Mouse (Mus musculus) hindbrain, embryonic 11.5 days (tissue): ENCODE measurements around the gene Zscan29. TPM values are rescaled to one million over a fixed set of nuclear protein-coding genes. Genes with fewer than 3 reads are reported as not detected.

ENCODE experiments used
- ATAC-seq: fragments of 200-750 bp; cut with Nextera tagmentation; 2 replicates; pipeline ENCODE4 v1.8.0; 2017; ENCODE audit warnings: mild to moderate bottlenecking, moderate TSS enrichment, moderate library complexity; ENCODE audit not compliant: low FRiP score
- DNase-seq: peaks from one replicate; pipeline ENCODE4 v3.0.0-alpha.2; 2015; ENCODE audit warnings: low spot score
- H3K27ac ChIP-seq: fragments of 300-500 bp; sonication (generic); 2 replicates; pipeline ENCODE4 v1.5.1; 2014; ENCODE audit warnings: mild to moderate bottlenecking, low read depth, low read length
- H3K27me3 ChIP-seq: fragments of 300-500 bp; sonication (generic); 2 replicates; pipeline ENCODE4 v1.6.1; 2014; ENCODE audit warnings: mild to moderate bottlenecking, low read length, moderate library complexity, mixed read lengths; ENCODE audit not compliant: control insufficient read depth, insufficient read depth
- H3K36me3 ChIP-seq: fragments of 300-500 bp; sonication (generic); 2 replicates; pipeline ENCODE4 v1.6.1; 2014; ENCODE audit warnings: mild to moderate bottlenecking, low read length, moderate library complexity, mixed read lengths; ENCODE audit not compliant: control insufficient read depth, insufficient read depth
- H3K4me1 ChIP-seq: fragments of 300-500 bp; sonication (generic); replicated peaks from 2 replicates; pipeline ENCODE4 v1.6.1; 2014; ENCODE audit warnings: low read length, mixed read lengths; ENCODE audit not compliant: control insufficient read depth, insufficient read depth
- H3K4me2 ChIP-seq: fragments of 300-500 bp; sonication (generic); replicated peaks from 2 replicates; pipeline ENCODE4 v1.6.1; 2014; ENCODE audit warnings: mild to moderate bottlenecking, low read depth, low read length
- H3K4me3 ChIP-seq: fragments of 300-500 bp; sonication (generic); 2 replicates; pipeline ENCODE4 v1.5.1; 2014; ENCODE audit warnings: low read depth, low read length
- H3K9ac ChIP-seq: fragments of 300-500 bp; sonication (generic); 2 replicates; pipeline ENCODE4 v1.6.1; 2014; ENCODE audit warnings: low read depth, low read length
- H3K9me3 ChIP-seq: fragments of 300-500 bp; sonication (generic); 2 replicates; pipeline ENCODE4 v1.6.1; 2016; ENCODE audit warnings: low read length; ENCODE audit not compliant: control insufficient read depth
- WGBS: fragments of 180-500 bp; shearing (Covaris S2); extraction: QIAGEN DNeasy Blood & Tissue Kit; methylation state at CpG from one replicate; pipeline ENCODE4 v1.1.7; 2014; 5-methylcytosine and 5-hydroxymethylcytosine counted together
- polyA plus RNA-seq: library from polyadenylated mRNA; unstranded; fragments of >200 nt; fragmentation: Nextera tagmentation; extraction: Ambion mirVana; gene quantifications from 2 replicates; pipeline ENCODE4 v1.2.1, GENCODE M21; 2014

The Zscan29 gene
- 12.3 and 13.7 TPM in 2 replicates for polyA plus RNA-seq

DNA sequence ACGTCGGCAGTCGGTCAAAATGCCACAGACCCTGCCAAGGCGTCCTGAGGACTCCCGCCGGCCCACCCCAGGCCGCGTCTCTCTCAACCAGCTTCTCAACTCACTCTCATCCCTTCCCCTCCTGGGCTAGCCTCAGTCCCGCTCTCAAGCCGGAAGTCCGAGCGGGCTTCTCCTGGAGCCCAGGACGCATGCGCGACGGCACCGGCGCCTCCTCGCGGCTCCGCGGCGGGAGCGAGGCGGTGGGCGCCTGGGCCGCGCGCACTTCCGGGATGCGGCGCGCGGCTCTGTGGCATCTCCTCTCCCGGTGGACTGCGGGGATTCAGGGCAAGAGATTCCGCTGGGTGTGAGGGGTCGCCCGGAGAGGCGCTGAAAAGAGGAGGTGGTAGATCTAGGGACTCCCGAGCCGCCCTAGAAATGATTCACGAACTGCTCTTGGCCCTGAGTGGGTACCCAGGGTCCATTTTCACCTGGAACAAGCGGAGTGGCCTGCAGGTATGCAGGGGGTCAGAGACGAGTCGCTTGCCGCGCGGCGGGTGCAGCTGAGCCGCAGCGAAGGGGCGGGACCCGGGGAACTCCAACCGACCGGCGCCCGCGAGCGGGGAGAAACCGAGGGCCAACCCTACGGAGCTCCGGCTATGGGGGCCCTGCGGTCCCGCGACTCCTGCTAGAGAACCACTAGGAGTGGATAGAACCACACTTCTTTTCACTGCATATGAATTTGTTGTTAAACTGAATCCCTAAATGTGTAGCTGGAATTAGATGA lies at the start of gene Zscan29:
Zscan29 (minus strand) TSS at position 146 of the 763 bp plus-strand sequence.
- ATAC-seq (peak; percentile 97), DNase-seq (peak; percentile 95)
- H3K4me1 ChIP-seq, result peaks cover 11% of the 10 kb centered on the region
- 0 out of 2 replicates have a peak, but pooled peaks cover 2% of the 10 kb centered on the region for H3K36me3 ChIP-seq
- peak within 1 kb of the TSS; percentile 89 for H3K4me2 ChIP-seq
- no peaks in the 10 kb centered on the region for H3K9me3 ChIP-seq
- WGBS, result under 1% methylated on average over 63 of the region's 66 CpGs
- peak within 1 kb of the TSS; percentile 70 for H3K27ac ChIP-seq
- peak within 1 kb of the TSS; percentile 60 for H3K9ac ChIP-seq
- H3K4me3 ChIP-seq, result peak within 1 kb of the TSS; percentile 52
- no peaks in the 10 kb centered on the region for H3K27me3 ChIP-seq

- no peak overlapping the region for H3K9ac ChIP-seq
- no peak overlapping the region for H3K4me3 ChIP-seq
- no peak overlapping the region for H3K27ac ChIP-seq
- no peaks in the 10 kb centered on the region for H3K9me3 ChIP-seq
- no peaks in the 10 kb centered on the region for H3K4me1 ChIP-seq
- no peaks in the 10 kb centered on the region for H3K27me3 ChIP-seq
- ATAC-seq, result no peak
- no peak overlapping the region for H3K4me2 ChIP-seq
- DNase-seq, result no peak
- peaks cover 8% of the 10 kb centered on the region for H3K36me3 ChIP-seq
Measured at GRCm38 (mm10) chr2:121219994-121220393, 49.1 kb upstream of the Zscan29 start.

DNA sequence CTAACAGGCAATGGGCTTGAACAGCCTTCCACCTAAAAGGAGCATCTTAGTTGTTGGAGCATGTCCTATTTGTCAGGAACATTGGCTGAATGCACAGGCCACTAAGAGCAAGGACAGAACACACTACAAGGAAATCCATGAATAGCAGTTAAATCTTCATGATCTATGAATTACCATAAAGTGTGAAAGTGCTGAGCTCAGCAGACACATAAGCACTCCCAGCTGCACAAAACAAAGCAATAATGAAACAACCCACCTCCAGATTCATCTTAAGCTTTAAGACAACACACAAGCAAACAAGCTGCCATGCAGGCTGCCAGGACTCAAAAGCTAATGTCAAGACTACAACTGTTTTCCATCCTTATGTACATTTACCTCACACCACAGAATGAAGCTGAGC lies 48.3 kb upstream of the Zscan29 start:
- Histone ChIP-seq H3K36me3 (peaks cover 8% of the 10 kb centered on the region), H3K4me1 (no peaks in the 10 kb centered on the region)
- no peak for ATAC-seq

DNA sequence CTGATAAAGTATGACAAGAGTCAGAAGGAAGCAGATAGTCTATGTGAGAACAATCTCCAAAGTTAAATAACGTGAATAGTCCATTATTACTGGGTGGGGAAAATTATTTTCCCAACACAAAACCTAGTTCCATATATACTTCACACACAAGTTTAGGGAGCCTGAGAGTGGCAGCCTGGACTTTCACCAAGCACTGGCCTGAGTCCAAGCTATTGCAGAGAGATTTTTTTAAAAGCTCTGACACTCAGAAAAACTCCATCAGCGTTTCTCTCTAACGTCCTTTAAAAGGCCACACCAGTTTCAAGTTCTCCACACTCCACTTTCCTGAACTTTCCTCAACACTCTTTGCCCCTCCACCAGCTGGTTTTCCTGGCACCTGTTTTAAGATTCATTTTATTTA lies 43.6 kb upstream of the Zscan29 start:
- H3K4me3 ChIP-seq, result no peak overlapping the region
- H3K9me3 ChIP-seq, result no peaks in the 10 kb centered on the region
- WGBS, result 89% methylated on average over 3 of the region's 3 CpGs
- no peak overlapping the region for H3K4me2 ChIP-seq
- no peak overlapping the region for H3K27ac ChIP-seq
- peaks cover 7% of the 10 kb centered on the region for H3K36me3 ChIP-seq
- no peaks in the 10 kb centered on the region for H3K4me1 ChIP-seq
- DNase-seq (no peak), ATAC-seq (no peak)
- H3K9ac ChIP-seq, result no peak overlapping the region
- H3K27me3 ChIP-seq, result no peaks in the 10 kb centered on the region

More for the DNA sequence above, 48.3 kb upstream of the Zscan29 start:
- Histone ChIP-seq H3K9ac (no peak overlapping the region), H3K4me3 (no peak overlapping the region), H3K27me3 (no peaks in the 10 kb centered on the region), H3K9me3 (no peaks in the 10 kb centered on the region), H3K4me2 (no peak overlapping the region), H3K27ac (no peak overlapping the region)
- no peak for DNase-seq

GRCm38 (mm10) chr2:121206541-121206940 lies 35.6 kb upstream of the Zscan29 start:
- Histone ChIP-seq H3K27ac (no peak overlapping the region), H3K36me3 (peaks cover 19% of the 10 kb centered on the region), H3K9ac (no peak overlapping the region), H3K9me3 (no peaks in the 10 kb centered on the region), H3K4me2 (no peak overlapping the region), H3K4me3 (no peak overlapping the region), H3K4me1 (no peaks in the 10 kb centered on the region), H3K27me3 (no peaks in the 10 kb centered on the region)
- ATAC-seq (no peak), DNase-seq (no peak)
- 90% methylated on average over 3 of the region's 3 CpGs for WGBS

- Histone ChIP-seq H3K4me2 (no peak overlapping the region), H3K27me3 (no peaks in the 10 kb centered on the region), H3K9ac (no peak overlapping the region), H3K4me3 (no peak overlapping the region), H3K4me1 (no peaks in the 10 kb centered on the region), H3K27ac (no peak overlapping the region), H3K9me3 (no peaks in the 10 kb centered on the region), H3K36me3 (peaks cover 19% of the 10 kb centered on the region)
- DNase-seq, result no peak
- WGBS, result 94% methylated on average over 17 of the region's 17 CpGs
- ATAC-seq, result no peak
Measured at GRCm38 (mm10) chr2:121204276-121204675, 33.4 kb upstream of the Zscan29 start.

DNA sequence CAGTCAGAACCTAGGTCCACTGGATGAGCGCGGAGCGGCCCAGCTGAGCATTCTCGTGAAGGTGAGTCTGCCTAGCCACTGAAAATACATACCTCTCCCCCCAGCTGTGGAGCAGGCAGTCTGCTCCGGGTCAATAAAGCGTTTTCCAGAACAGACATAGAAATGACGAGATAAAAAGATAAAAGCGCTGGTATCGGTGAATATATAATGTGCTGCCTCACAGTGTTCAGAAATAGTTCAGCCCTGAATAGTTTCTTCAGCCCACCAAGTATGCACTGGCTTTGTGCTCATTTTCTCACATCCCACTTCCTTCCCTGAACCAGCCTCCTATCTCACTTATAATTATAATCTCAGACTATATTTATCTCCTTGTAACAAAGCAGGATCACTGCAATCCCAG lies 24.5 kb upstream of the Zscan29 start:
- H3K4me3 ChIP-seq, result no peak overlapping the region
- peaks cover 13% of the 10 kb centered on the region for H3K36me3 ChIP-seq
- H3K27me3 ChIP-seq, result no peaks in the 10 kb centered on the region
- no peaks in the 10 kb centered on the region for H3K9me3 ChIP-seq
- no peaks in the 10 kb centered on the region for H3K4me1 ChIP-seq
- no peak overlapping the region for H3K4me2 ChIP-seq
- no peak overlapping the region for H3K27ac ChIP-seq
- H3K9ac ChIP-seq, result no peak overlapping the region
- WGBS, result 91% methylated on average over 9 of the region's 9 CpGs
- ATAC-seq (no peak), DNase-seq (no peak)

GRCm38 (mm10) chr2:121188530-121188929 lies 17.6 kb upstream of the Zscan29 start:
- no peaks in the 10 kb centered on the region for H3K9me3 ChIP-seq
- no peak overlapping the region for H3K4me3 ChIP-seq
- H3K27ac ChIP-seq, result no peak overlapping the region
- H3K9ac ChIP-seq, result no peak overlapping the region
- no peak overlapping the region for H3K4me2 ChIP-seq
- H3K27me3 ChIP-seq, result no peaks in the 10 kb centered on the region
- H3K4me1 ChIP-seq, result no peaks in the 10 kb centered on the region
- H3K36me3 ChIP-seq, result peaks cover 10% of the 10 kb centered on the region
- 78% methylated on average over 1 of the region's 1 CpGs for WGBS
- ATAC-seq (no peak), DNase-seq (no peak)

DNA sequence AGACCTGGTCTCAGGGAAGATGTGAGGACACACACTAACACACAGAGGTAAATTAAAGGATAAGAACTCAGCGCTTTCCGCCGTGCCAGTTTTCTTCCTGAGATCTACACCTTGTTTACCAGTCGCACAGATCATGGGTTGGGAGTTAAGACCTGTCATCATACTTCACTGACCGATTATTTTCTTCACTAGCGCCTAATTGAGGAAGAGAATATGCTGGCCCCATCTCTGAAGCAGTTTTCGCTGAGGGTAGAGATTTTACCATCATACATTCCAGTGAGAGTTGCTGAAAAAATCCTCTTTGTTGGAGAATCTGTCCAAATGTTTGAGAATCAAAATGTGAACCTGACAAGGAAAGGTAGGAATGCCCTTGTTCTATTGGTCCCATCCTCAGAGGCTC lies 13.2 kb upstream of the Zscan29 start:
- Histone ChIP-seq H3K27me3 (no peaks in the 10 kb centered on the region), H3K36me3 (peaks cover 9% of the 10 kb centered on the region; the same call in 1 of the 2 replicates), H3K4me1 (no peaks in the 10 kb centered on the region), H3K4me2 (no peak overlapping the region), H3K4me3 (no peak overlapping the region), H3K9ac (no peak overlapping the region), H3K27ac (no peak overlapping the region), H3K9me3 (no peaks in the 10 kb centered on the region)
- WGBS, result 97% methylated on average over 7 of the region's 7 CpGs
- DNase-seq (no peak), ATAC-seq (no peak)
